Mouse (Mus musculus) cerebellum, adult 2 months (tissue): ENCODE results near the gene Top2b. TPM values are rescaled to one million over a fixed set of nuclear protein-coding genes. Genes with fewer than 3 reads are reported as not detected.

ENCODE experiments used
- DNase-seq, 2 experiments: peaks; one replicate each; pipeline ENCODE4 v3.0.0; 2021
- H3K27ac ChIP-seq: fragments of 200-500 bp; 2 replicates; pipeline ENCODE4 v1.5.1; 2012; ENCODE audit warnings: low read length, control low read depth, inconsistent platforms; ENCODE audit not compliant: insufficient read depth
- H3K27me3 ChIP-seq: fragments of 200-500 bp; 2 replicates; pipeline ENCODE4 v1.6.1; 2012; ENCODE audit warnings: inconsistent platforms, mild to moderate bottlenecking, low read length, moderate library complexity; ENCODE audit not compliant: control insufficient read depth, insufficient read depth
- H3K4me1 ChIP-seq: fragments of 200-500 bp; 2 replicates; pipeline ENCODE4 v1.6.1; 2011; ENCODE audit warnings: low read length; ENCODE audit not compliant: control insufficient read depth, insufficient read depth
- H3K4me3 ChIP-seq: fragments of 200-500 bp; replicated peaks from 2 replicates; pipeline ENCODE3; 2011; ENCODE audit warnings: mild to moderate bottlenecking, low read depth, low read length, control low read depth; ENCODE audit not compliant: insufficient read depth
- CTCF ChIP-seq: fragments of 200-500 bp; IDR thresholded peaks from 2 replicates; pipeline ENCODE4 v1.5.1; 2011; ENCODE audit warnings: low read depth, mild to moderate bottlenecking, control low read depth, low read length, moderate library complexity, borderline replicate concordance; ENCODE audit not compliant: insufficient read depth
- POLR2A ChIP-seq: fragments of 200-500 bp; IDR thresholded peaks from 2 replicates; pipeline ENCODE4 v1.6.1; 2011; ENCODE audit warnings: low read length, control low read depth, borderline replicate concordance; ENCODE audit not compliant: insufficient read depth
- WGBS: fragments of 180-500 bp; shearing (Covaris S2); methylation state at CpG from one replicate; pipeline ENCODE4 v1.1.7; 2018; 5-methylcytosine and 5-hydroxymethylcytosine counted together
- polyA plus RNA-seq: library from polyadenylated mRNA; depleted of rRNA; stranded (reverse); fragments of >200 nt; gene quantifications from 2 replicates; pipeline ENCODE4 v1.2.3, GENCODE M21; 2012

Gene Top2b
- polyA plus RNA-seq, 1 experiment = 47.1 TPM

DNA sequence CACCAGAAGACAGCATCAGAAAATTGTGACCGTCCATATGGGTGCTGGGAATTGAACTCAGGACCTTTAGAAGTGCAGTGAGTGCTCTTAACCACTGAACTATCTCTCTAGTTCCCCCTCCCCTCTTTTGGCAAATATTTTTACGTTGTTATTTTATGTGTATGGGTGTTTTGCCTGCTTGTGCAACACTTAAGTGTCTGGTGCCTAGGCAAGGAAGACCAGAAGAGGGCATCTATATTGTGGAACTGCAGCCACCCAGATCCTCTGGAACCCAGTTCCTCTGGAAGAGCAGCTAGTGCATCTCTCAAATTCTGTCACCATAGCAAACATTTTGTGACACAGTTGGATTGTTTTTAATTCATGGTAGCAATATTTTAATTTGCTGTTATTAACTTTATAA lies 2.0 kb downstream of the Top2b start:
- H3K27ac ChIP-seq = no peak overlapping the region
- no peaks in the 10 kb centered on the region for H3K27me3 ChIP-seq
- WGBS = 7% methylated on average over 2 of the region's 2 CpGs
- peak overlapping the region; percentile 15 for H3K4me3 ChIP-seq
- no peaks in the 10 kb centered on the region for H3K4me1 ChIP-seq
- TF ChIP-seq CTCF = no peak
- TF ChIP-seq POLR2A = no peak
- no peak for DNase-seq

DNA sequence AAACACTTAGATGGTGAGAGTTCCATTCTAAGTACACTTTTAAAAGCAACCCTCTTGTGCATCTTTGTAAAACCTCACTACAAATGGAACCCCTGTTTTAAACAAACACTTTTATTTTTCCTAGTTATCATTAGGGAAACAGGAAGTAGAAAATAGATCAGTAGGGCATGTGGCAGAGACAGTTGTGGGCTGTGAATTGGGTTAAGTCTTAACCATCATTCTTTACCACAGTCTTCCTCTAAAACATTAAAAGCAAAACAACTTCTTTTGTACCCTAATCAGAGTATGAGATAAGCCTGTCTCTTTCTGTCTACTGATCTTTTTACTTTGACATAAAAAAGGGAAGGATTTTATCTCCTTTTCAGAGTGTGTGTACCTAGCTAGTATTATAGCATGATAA lies 7.8 kb downstream of the Top2b start:
- no peaks in the 10 kb centered on the region for H3K27me3 ChIP-seq

GRCm38 (mm10) chr14:16373190-16373589 lies 8.2 kb downstream of the Top2b start:
- Histone ChIP-seq H3K4me1 (peaks cover 3% of the 10 kb centered on the region; the same call in 1 of the 2 replicates), H3K27ac (no peak overlapping the region), H3K4me3 (no peak overlapping the region), H3K27me3 (no peaks in the 10 kb centered on the region)
- no peak for DNase-seq
- TF ChIP-seq POLR2A (no peak), CTCF (no peak)

More for the DNA sequence above, 7.8 kb downstream of the Top2b start:
- TF ChIP-seq CTCF (no peak), POLR2A (no peak)
- no peak for DNase-seq
- no peak overlapping the region for H3K27ac ChIP-seq
- no peaks in the 10 kb centered on the region; the same call in 1 of the 2 replicates for H3K4me1 ChIP-seq
- no peak overlapping the region for H3K4me3 ChIP-seq

DNA sequence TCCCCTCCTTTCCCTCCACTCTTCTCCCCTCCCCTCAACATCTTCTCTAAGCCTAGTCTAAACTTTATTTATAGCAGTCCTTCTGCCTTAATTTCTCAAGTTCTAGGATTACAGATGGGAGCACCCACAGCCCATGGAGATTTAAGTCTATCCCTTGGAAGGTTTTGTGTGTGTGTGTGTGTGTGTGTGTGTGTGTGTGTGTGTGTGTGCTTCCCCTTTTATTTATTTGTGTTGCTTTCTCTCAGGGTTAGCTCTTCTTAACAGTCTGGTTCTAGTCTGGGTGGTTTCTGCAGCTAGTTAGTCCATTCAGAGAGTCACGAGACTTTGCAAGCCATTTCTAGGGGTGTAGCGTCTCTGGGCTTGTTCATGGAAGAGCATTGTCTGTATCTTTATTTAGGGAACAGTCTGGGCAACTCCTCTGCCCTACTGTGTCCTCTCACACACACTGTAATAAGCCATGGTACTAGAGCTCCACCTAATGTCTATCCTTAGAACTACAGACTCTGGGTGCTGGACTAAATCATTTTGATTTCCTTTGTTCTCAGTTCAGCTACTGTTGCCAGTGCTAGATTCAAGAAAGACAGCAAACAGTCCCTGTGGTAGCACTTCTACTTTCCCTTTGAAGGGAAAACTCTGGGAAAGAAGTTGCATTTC lies 15.1 kb downstream of the Top2b start:
- TF ChIP-seq POLR2A = no peak
- TF ChIP-seq CTCF = peak; percentile 61; the same call in 1 of the 2 replicates
- DNase-seq = peak; percentile 40 to 80
- Histone ChIP-seq H3K27ac (no peak overlapping the region), H3K4me1 (peaks cover 3% of the 10 kb centered on the region; the same call in 1 of the 2 replicates), H3K4me3 (no peak overlapping the region), H3K27me3 (no peaks in the 10 kb centered on the region)
- 2% methylated on average over 2 of the region's 2 CpGs for WGBS

GRCm38 (mm10) chr14:16384783-16385182 lies 19.8 kb downstream of the Top2b start:
- H3K4me1 ChIP-seq = no peaks in the 10 kb centered on the region; the same call in 1 of the 2 replicates
- DNase-seq = no peak
- no peak overlapping the region for H3K27ac ChIP-seq
- WGBS = 68% methylated on average over 1 of the region's 1 CpGs
- TF ChIP-seq CTCF (no peak), POLR2A (no peak)
- no peak overlapping the region for H3K4me3 ChIP-seq
- no peaks in the 10 kb centered on the region for H3K27me3 ChIP-seq

DNA sequence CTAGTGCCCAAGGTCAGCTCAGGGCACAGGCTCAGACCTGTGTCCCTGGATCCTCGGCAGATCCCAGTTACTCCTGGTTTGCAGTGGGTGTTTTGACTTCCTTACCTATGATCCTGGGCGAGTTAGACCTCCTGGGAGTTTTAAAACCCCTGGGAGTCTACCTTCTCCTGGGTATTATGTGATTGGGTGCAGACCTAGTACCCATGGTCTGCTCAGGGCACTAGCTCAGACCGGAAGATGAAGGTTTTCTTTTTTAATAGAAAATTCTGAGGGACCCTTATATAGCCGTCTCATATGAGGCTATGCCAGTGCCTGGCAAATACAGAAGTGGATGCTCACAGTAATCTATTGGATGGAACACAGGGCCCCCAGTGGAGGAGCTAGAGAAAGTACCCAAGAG lies 40.2 kb downstream of the Top2b start:
- WGBS = 97% methylated on average over 4 of the region's 4 CpGs
- no peak for TF ChIP-seq POLR2A
- TF ChIP-seq CTCF = no peak
- Histone ChIP-seq H3K27ac (no peak overlapping the region), H3K27me3 (no peaks in the 10 kb centered on the region; the same call in 1 of the 2 replicates), H3K4me1 (no peaks in the 10 kb centered on the region), H3K4me3 (no peak overlapping the region)
- DNase-seq = no peak

GRCm38 (mm10) chr14:16414163-16414562 lies 49.2 kb downstream of the Top2b start:
- no peaks in the 10 kb centered on the region for H3K27me3 ChIP-seq
- DNase-seq = no peak
- no peak overlapping the region for H3K27ac ChIP-seq
- no peaks in the 10 kb centered on the region for H3K4me1 ChIP-seq
- 78% methylated on average over 4 of the region's 4 CpGs for WGBS
- TF ChIP-seq POLR2A = no peak
- no peak for TF ChIP-seq CTCF
- H3K4me3 ChIP-seq = no peak overlapping the region

- DNase-seq = no peak
- no peaks in the 10 kb centered on the region for H3K4me1 ChIP-seq
- TF ChIP-seq CTCF (no peak), POLR2A (no peak)
- 70% methylated on average over 4 of the region's 4 CpGs for WGBS
- H3K27me3 ChIP-seq = no peaks in the 10 kb centered on the region
- no peak overlapping the region for H3K27ac ChIP-seq
- H3K4me3 ChIP-seq = no peak overlapping the region
Measured at GRCm38 (mm10) chr14:16427569-16427968, 62.6 kb downstream of the Top2b start.
